Mouse (Mus musculus): ENCODE measurements around the gene Spic. TPM values are rescaled to one million over a fixed set of nuclear protein-coding genes. Genes with fewer than 3 reads are reported as not detected.
"Not testable (repeated sequence)": the region's sequence is repeated elsewhere in the genome, so short reads cannot be mapped to it uniquely, and the experiment has no call there.

Spic gene
- polyA plus RNA-seq, 1 experiment from 2014 or later, result 1.9 TPM

DNA sequence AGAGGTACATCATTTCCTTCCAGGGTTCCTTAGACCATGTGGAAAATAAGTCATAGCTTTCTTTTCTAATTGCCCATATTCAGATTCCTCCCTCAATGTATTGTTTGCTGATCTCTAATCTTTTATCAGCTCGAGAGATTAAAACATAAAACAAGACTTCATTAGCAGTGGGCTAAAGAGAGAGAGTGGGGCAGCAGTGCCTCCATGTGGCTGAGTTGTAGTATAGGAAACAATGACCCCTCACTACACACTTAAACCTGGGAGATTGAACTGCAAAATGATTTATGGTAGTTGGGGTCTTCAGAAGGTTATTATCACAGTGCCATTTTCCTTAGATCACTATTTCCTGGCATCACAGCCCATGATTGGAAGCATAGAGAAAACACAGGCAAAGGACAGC, 15.1 kb downstream of the Spic start:
- Histone ChIP-seq H3K27ac (ENCODE audit: low read length) (no peak overlapping the region), H3K9ac (ENCODE audit: low read length) (no peak overlapping the region), H3K9me3 (replicated peaks; ENCODE audit: control insufficient read depth, low read length) (no peaks in the 10 kb centered on the region), H3K4me2 (ENCODE audit: low read depth, low read length) (no peak overlapping the region), H3K36me3 (ENCODE audit: control insufficient read depth, insufficient read depth, low read length) (no peaks in the 10 kb centered on the region), H3K4me3 (replicated peaks; ENCODE audit: low read length) (no peak overlapping the region), H3K4me1 (ENCODE audit: control insufficient read depth, insufficient read depth, low read length) (no peaks in the 10 kb centered on the region), H3K27me3 (ENCODE audit: control insufficient read depth, insufficient read depth, low read length) (no peaks in the 10 kb centered on the region)
- no peak for ATAC-seq (ENCODE audit: insufficient read depth, low FRiP score)
- WGBS, result 28% methylated on average over 1 of the region's 1 CpGs

DNA sequence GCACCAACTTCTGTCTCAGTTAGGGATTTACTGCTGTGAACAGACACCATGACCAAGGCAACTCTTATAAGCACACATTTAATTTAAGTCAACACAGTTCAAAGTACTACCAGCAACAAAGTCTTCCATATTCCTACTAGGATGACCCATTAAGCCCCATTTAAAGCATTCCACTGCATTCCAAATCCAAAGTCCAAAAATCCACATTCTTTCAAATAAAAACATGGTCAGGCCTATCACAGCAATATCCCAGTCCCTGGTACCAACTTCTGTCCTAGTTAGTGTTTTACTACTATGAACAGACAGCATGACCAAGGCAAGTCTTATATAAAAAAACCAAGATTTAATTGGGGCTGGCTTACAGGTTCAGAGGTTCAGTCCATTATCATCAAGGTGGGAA, 21.0 kb downstream of the Spic start:
- H3K4me3 ChIP-seq (replicated peaks; ENCODE audit: low read length); H3K9ac ChIP-seq (ENCODE audit: low read length); ATAC-seq (ENCODE audit: insufficient read depth, low FRiP score): not testable (repeated sequence)

GRCm38 (mm10) chr10:88658918-88659317, 25.9 kb downstream of the Spic start:
- ATAC-seq (ENCODE audit: insufficient read depth, low FRiP score), result no peak
- Histone ChIP-seq H3K4me3 (replicated peaks; ENCODE audit: low read length) (no peak overlapping the region), H3K9me3 (replicated peaks; ENCODE audit: control insufficient read depth, low read length) (no peaks in the 10 kb centered on the region), H3K27ac (ENCODE audit: low read length) (no peak overlapping the region), H3K4me1 (ENCODE audit: control insufficient read depth, insufficient read depth, low read length) (no peaks in the 10 kb centered on the region), H3K27me3 (ENCODE audit: control insufficient read depth, insufficient read depth, low read length) (no peaks in the 10 kb centered on the region), H3K9ac (ENCODE audit: low read length) (no peak overlapping the region), H3K36me3 (ENCODE audit: control insufficient read depth, insufficient read depth, low read length) (no peaks in the 10 kb centered on the region), H3K4me2 (ENCODE audit: low read depth, low read length) (no peak overlapping the region)
- 87% methylated on average over 4 of the region's 4 CpGs for WGBS

More for the DNA sequence above, 21.0 kb downstream of the Spic start:
- H3K4me1 ChIP-seq (ENCODE audit: control insufficient read depth, insufficient read depth, low read length); H3K36me3 ChIP-seq (ENCODE audit: control insufficient read depth, insufficient read depth, low read length); H3K27ac ChIP-seq (ENCODE audit: low read length); H3K9me3 ChIP-seq (replicated peaks; ENCODE audit: control insufficient read depth, low read length); H3K27me3 ChIP-seq (ENCODE audit: control insufficient read depth, insufficient read depth, low read length); H3K4me2 ChIP-seq (ENCODE audit: low read depth, low read length): not testable (repeated sequence)

GRCm38 (mm10) chr10:88645448-88645847, 39.4 kb downstream of the Spic start:
- H3K9ac ChIP-seq (ENCODE audit: low read length), result no peak overlapping the region
- H3K36me3 ChIP-seq (ENCODE audit: control insufficient read depth, insufficient read depth, low read length), result no peaks in the 10 kb centered on the region
- WGBS, result 50% methylated on average over 5 of the region's 5 CpGs
- no peaks in the 10 kb centered on the region for H3K4me1 ChIP-seq (ENCODE audit: control insufficient read depth, insufficient read depth, low read length)
- no peak overlapping the region for H3K27ac ChIP-seq (ENCODE audit: low read length)
- no peak overlapping the region for H3K4me3 ChIP-seq (replicated peaks; ENCODE audit: low read length)
- no peak for ATAC-seq (ENCODE audit: insufficient read depth, low FRiP score)
- no peaks in the 10 kb centered on the region for H3K27me3 ChIP-seq (ENCODE audit: control insufficient read depth, insufficient read depth, low read length)
- no peaks in the 10 kb centered on the region for H3K9me3 ChIP-seq (replicated peaks; ENCODE audit: control insufficient read depth, low read length)
- H3K4me2 ChIP-seq (ENCODE audit: low read depth, low read length), result no peak overlapping the region

GRCm38 (mm10) chr10:88631330-88631953, 53.4 kb downstream of the Spic start:
- Histone ChIP-seq H3K4me3 (replicated peaks; ENCODE audit: low read length) (no peak overlapping the region), H3K27me3 (ENCODE audit: control insufficient read depth, insufficient read depth, low read length) (no peaks in the 10 kb centered on the region), H3K4me1 (ENCODE audit: control insufficient read depth, insufficient read depth, low read length) (no peaks in the 10 kb centered on the region), H3K9me3 (replicated peaks; ENCODE audit: control insufficient read depth, low read length) (no peaks in the 10 kb centered on the region), H3K27ac (ENCODE audit: low read length) (no peak overlapping the region), H3K9ac (ENCODE audit: low read length) (no peak overlapping the region), H3K4me2 (ENCODE audit: low read depth, low read length) (no peak overlapping the region), H3K36me3 (ENCODE audit: control insufficient read depth, insufficient read depth, low read length) (no peaks in the 10 kb centered on the region)
- no peak for ATAC-seq (ENCODE audit: insufficient read depth, low FRiP score)
- 51% methylated on average over 10 of the region's 10 CpGs for WGBS

DNA sequence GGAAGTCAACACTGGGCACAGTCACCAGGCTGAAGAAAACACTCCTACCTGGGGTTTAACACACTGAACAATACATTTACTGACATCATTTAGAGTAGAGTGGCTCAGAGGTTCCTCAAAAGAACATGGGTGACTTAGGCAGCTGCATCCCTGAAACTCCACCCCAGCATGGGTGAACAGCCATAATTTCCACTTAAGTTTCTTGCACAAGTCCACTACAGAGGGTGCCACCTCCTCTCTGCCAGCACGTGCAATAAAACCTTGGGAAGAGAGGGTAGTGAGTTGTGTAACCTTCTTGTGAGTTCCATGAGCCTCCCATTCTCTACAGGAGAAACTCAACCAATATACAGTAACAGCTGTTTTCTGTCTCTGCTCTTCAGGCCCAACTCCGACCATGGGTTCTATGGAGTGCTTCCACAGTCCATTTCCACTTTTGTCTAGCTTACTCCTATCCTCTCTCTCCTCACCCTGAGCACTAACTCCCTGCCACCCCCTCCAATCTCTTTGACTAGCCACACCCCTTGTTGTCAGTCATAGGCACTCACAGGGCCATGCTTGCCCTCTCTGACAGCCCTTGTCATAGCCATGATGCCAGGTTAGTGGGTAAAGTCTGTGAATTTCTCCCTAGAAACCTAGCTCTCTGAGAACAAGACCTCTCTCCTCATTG, 54.0 kb downstream of the Spic start:
- Histone ChIP-seq H3K27me3 (ENCODE audit: control insufficient read depth, insufficient read depth, low read length) (no peaks in the 10 kb centered on the region), H3K4me3 (replicated peaks; ENCODE audit: low read length) (no peak overlapping the region), H3K4me1 (ENCODE audit: control insufficient read depth, insufficient read depth, low read length) (no peaks in the 10 kb centered on the region), H3K9me3 (replicated peaks; ENCODE audit: control insufficient read depth, low read length) (no peaks in the 10 kb centered on the region), H3K9ac (ENCODE audit: low read length) (no peak overlapping the region), H3K27ac (ENCODE audit: low read length) (no peak overlapping the region), H3K4me2 (ENCODE audit: low read depth, low read length) (no peak overlapping the region), H3K36me3 (ENCODE audit: control insufficient read depth, insufficient read depth, low read length) (no peaks in the 10 kb centered on the region)
- no peak for ATAC-seq (ENCODE audit: insufficient read depth, low FRiP score)
- 75% methylated on average over 2 of the region's 2 CpGs for WGBS

DNA sequence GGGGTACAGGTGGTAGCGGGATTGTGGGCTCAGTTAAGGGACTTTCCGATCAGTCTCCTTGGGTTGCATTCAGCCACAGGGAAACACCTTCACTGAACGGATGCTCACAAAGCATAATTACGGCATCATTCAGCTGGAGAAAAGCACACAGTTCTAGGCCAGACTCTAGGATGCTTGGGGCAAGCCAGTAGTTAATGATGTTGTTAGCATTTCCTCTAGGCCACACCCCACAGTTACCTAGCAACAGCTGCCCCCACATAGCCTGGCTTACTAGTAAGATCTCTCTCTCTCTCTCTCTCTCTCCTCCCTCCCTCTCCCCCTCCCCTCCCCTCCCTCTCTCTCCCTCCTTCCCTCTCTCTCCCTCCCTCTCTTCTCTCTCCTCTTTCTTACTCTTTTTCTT, 57.8 kb downstream of the Spic start:
- Histone ChIP-seq H3K9ac (ENCODE audit: low read length) (no peak overlapping the region), H3K27ac (ENCODE audit: low read length) (no peak overlapping the region), H3K9me3 (replicated peaks; ENCODE audit: control insufficient read depth, low read length) (no peaks in the 10 kb centered on the region), H3K27me3 (ENCODE audit: control insufficient read depth, insufficient read depth, low read length) (no peaks in the 10 kb centered on the region), H3K36me3 (ENCODE audit: control insufficient read depth, insufficient read depth, low read length) (no peaks in the 10 kb centered on the region), H3K4me1 (ENCODE audit: control insufficient read depth, insufficient read depth, low read length) (no peaks in the 10 kb centered on the region), H3K4me2 (ENCODE audit: low read depth, low read length) (no peak overlapping the region), H3K4me3 (replicated peaks; ENCODE audit: low read length) (no peak overlapping the region)
- 78% methylated on average over 4 of the region's 4 CpGs for WGBS
- no peak for ATAC-seq (ENCODE audit: insufficient read depth, low FRiP score)

DNA sequence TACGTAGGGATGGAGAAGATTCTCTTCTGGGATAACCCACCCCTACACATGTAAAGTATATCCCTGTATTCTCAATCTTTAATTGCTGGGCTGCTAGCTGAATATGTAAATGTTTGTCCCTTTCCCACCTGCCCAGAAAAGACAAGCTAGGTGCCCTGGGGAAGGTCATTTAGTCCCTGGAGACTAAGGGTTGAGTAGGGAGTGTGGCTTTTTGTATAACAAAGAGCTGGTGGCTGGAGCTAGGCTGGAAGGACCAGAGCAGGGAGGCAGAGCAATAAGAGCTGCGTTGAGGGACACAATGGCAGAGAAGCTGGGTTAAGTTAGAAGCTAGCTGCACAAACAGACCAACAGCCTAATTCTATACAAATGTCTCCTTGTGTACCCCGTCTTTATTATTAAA, 58.6 kb downstream of the Spic start:
- Histone ChIP-seq H3K4me3 (replicated peaks; ENCODE audit: low read length) (no peak overlapping the region), H3K27me3 (ENCODE audit: control insufficient read depth, insufficient read depth, low read length) (no peaks in the 10 kb centered on the region), H3K4me2 (ENCODE audit: low read depth, low read length) (no peak overlapping the region), H3K36me3 (ENCODE audit: control insufficient read depth, insufficient read depth, low read length) (no peaks in the 10 kb centered on the region), H3K4me1 (ENCODE audit: control insufficient read depth, insufficient read depth, low read length) (no peaks in the 10 kb centered on the region), H3K9ac (ENCODE audit: low read length) (no peak overlapping the region), H3K9me3 (replicated peaks; ENCODE audit: control insufficient read depth, low read length) (no peaks in the 10 kb centered on the region), H3K27ac (ENCODE audit: low read length) (no peak overlapping the region)
- WGBS, result 68% methylated on average over 3 of the region's 3 CpGs
- no peak for ATAC-seq (ENCODE audit: insufficient read depth, low FRiP score)

Measured in stomach, embryonic 16.5 days (tissue).